Mouse (Mus musculus) cerebellum, adult (tissue): ENCODE results near the gene Mprip.
"Not testable (repeated sequence)": the region's sequence is repeated elsewhere in the genome, so short reads cannot be mapped to it uniquely, and the experiment has no call there.

Experiments used
- ATAC-seq: cut with Nextera tagmentation; 2 replicates; pipeline ENCODE4 v1.9.2; 2017; ENCODE audit warnings: mild to moderate bottlenecking, moderate library complexity, mixed read lengths; ENCODE audit not compliant: insufficient number of reproducible peaks, low FRiP score, low TSS enrichment

Gene Mprip

DNA sequence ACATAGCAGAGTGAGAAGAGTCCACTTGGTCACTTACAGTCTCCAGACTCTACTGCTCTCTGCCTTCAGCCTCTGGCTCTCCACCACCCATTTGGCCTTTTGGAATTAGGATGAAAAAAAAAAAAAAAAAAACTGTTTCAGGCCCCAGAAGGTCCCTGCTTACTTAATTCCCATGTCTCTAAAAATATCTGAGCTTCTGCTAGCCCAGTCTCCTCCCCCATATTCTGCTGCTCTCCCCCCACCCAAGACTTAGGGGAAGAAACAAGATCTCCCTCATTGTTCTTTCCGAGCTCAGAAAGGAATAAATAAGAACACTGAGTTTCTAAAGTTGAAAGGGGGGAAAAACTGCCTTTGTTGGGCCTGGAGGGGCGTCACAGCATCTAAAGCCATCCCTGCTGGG, 46.4 kb downstream of the Mprip start:
- no peak for ATAC-seq

DNA sequence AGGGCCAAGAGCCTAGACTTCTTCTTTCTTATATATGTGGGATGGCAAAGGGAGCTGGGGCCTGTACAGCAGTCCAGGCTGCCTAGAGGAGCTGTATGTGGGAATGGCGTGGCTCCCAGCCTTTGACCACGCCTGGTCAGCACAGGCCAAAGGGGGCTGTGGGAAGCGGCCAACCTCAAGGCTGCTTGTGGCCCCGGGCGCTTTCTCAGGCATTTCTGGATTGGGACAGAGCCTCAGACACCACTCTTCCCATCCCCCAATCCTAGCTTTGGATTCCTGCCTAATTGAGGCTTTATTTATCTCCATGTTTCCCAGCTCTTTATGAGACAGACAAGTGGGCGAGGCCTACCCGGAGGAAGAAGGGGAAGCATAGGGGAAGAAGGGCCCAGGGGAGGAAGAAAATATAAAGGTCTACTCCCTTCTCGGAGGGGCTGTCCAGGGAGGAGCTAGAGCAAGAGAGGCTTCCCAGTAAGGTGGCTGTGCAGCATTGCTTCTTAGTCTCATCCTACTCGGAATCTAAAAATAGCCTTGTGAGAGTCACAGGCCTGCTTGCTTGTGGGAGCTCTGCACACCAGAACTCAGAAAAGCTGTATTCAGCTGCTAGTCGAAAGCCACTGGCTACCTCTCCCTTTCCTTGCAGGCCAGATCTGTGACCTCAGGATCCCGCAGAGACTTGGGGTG, 47.0 kb downstream of the Mprip start:
- ATAC-seq = peak; percentile 75; the same call in 1 of the 2 replicates

DNA sequence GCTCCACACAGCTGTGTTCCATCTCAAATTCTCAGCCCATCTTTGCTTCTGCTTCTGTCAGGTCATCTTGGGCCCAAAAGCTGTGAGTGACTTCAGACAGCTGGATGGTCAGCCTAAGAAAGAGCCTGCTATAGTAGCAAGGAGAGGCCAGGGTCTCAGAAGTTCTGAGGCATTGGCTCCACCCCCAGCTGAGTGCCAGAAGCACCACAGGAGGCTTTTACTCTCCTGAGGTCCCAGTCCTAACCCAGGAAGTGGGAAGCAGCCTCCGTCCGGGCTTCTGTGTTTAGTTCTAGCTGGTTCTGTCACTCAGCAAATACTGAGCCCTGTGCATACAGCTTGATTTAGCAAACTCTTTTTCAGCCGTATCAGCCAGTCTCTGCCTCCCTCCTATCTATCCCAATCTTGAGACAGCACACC, 54.3 kb downstream of the Mprip start:
- no peak for ATAC-seq

DNA sequence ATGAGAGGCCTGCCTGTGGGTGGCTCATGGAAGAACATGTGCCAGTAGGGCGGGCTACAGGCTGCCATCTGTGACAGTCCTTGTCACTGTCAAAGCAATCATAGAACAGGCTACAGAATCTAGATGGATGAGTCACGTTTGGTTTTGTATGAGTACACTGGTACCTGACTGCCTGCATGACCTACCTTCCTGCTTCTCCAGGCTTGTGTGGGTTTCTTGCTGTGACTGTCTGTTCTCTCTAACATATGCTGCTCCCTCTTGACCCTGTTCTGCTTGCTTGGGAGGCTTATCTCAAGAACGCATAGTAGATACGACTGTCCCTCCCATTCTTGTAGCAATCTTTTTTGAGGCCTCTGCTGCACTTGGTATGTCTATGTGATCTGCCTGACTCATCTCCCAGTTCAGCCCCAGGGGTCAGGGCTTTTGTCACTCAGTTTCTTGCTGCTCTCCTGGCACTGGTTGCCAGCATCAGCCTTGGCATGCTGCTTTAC, 56.7 kb downstream of the Mprip start:
- ATAC-seq = no peak

DNA sequence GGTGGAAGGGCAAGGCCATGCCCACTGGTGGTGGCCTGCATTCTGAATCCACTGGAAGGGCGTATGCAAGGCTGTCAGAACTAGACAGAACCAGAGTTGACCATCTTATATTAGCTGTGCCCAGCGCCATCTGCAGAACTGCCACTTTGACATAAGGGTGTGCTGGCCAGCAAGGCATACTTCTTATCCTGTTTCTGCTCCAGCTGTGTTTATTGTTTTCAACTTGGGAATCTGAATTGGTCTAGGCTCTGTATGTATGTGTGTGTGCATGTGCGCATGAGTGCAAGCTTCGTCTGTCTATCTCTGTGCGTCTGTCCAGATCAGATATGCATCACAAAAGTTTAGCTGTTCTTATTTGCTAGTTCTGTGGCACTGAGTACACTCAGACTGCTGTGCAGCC, 58.1 kb downstream of the Mprip start:
- ATAC-seq = no peak

DNA sequence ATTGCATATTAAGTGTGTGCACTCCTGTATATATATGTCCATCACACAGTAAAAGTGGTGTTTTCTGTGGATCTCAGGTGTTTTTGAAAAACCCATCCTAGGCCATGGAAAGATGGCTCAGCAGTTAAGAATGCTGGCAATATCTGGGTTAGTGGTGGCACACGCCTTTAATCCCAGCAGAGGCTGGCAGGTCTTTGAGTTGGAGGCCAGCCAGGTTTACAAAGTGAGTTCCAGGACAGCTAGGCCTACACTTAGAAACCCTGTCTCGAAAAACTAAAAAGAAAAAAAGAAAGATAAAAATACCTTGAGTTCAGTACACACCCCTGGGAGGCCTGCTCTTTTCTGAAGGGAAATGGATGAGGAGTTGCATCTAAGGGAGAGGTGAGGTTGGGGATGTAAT, 60.3 kb downstream of the Mprip start:
- ATAC-seq = no peak

DNA sequence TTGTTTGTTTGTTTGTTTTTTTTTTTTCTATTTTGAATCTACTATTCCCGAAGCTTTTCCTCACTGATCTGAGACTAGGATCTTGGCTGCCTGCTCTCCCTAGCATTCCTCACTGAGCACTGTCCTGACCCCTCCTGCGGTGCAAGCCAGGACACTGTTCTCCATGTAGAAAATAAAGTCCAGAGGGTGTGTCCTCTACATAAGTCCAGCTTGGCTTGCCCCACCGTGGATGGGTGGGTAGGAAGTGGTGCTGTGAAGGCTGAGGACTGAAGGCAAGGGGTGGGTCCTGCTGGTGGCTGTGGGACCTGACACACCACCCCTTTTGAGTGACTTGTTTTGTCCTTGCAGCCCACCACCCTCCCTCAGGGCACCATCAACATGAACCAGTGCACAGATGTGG, 66.1 kb downstream of the Mprip start:
- ATAC-seq = no peak

DNA sequence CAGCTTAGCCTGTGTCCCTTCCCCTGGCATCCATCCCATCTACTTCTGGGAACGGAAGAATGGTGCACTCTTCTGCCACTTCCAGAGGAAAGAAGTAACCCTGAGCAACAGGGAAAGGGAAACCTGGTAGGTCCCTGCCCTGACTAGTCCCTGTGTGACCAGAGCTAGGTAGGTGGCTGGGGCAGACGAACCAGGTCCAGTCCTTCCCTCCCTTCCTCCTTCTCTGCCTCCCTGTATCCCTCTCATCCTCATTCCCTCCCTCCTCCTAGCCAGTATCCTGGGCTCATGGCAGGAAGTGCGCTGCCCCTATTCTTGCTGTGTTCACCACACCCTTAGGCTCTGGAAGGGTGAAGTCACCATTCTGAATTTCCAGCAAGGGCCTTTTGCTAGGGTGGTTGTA, 70.7 kb downstream of the Mprip start:
- no peak for ATAC-seq

DNA sequence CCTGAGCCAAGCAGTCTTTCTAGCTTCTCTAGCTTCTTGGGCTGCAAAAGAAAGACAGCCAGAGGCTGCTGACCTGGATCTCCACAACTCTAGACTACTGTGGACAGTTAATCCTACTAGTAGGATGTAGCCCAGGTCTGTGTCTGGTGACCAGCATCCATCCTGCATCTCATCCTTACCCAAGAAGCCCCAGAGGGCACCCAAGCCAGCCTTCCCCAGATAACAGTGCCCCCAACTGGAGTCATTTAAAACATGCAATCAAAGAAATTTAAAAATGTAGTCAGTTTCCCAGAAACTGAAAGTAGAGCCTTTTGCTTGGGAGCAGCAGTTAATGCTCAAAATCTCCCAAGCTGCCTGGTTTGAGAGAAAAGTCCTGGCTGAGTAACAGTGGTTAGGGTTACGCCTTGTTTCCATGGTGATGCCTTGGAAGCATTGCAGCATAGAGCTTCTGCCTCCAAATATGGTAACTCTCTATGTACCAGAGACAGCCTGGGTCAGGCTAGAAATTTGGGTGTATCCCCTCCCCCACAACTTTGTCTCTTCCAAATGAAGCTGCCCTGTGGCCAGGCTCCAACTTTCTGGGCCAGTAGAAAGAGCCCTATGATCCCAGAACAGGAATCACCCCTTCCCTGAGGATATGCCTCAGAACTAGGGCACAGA, 71.4 kb downstream of the Mprip start:
- no peak for ATAC-seq

DNA sequence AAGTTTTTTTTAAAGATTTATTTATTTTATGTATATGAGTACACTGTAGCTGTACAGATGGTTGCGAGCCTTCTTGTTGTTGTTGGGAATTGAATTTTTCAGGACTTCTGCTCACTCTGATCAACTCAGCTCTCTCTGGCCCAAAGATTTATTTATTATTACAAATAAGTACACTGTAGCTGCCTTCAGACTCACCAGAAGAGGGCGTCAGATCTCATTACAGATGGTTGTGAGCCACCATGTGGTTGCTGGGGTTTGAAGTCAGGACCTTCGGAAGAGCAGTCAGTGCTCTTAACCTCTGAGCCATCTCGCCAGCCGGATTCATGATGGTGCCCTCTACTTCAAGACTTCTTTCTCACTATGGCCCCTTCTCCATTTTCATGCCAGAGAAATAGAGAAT, 72.5 kb downstream of the Mprip start:
- ATAC-seq = not testable (repeated sequence)

DNA sequence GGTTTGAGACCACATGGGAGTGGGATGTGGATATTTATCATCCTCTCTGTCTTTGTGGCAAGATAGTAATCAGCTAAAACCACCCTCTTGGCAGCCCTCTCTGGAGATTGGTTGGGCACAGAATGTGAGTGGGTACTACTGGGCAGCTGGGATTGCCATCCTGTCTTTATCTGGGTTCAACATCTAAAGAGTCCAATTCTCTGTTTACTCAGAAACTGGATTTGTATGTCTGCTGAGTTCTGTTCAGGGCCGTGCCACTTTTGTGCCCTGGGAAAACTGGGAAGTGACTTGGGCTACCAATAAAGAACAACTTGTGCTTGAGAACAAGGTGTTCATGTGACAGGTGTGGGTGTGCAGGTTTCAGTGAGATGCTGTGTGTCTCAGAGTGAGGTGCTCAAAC, 73.2 kb downstream of the Mprip start:
- no peak for ATAC-seq

DNA sequence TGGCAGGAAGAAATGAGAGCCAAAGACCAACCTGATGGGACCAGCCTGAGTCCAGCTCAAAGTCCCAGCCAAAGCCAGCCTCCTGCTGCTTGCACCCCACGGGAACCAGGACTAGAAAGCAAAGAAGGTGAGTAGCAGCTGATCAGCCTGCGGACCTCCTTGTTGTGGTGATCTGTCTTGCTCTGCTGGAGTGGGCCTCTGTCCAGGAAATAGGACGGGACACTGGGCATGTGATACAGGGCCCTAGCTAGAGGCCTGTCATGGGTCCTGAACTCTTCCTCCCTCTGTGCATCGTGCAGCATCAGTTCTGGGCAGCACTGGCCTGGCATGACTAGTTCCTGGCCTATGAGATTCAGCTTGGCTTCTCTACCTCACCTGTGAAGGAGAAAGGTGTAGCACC, 74.8 kb downstream of the Mprip start:
- ATAC-seq = not testable (repeated sequence)

DNA sequence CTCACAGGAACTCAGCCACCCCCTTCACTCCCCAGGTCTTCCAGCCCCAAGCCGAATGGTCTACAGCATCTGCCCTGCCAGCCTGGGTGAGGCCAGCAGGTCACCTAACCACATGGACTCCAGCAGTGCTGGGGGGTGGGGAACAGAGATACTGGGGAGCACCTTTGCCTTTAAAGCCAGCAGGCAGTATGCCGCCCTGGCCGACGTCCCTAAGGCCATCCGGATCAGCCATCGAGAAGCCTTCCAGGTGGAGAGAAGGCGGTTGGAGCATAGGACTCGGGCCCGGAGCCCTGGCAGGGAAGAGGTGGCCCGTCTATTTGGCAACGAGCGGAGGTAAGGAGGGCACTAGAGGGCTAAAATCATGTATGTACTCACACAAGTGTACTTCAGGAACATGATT, 76.1 kb downstream of the Mprip start:
- ATAC-seq = no peak

DNA sequence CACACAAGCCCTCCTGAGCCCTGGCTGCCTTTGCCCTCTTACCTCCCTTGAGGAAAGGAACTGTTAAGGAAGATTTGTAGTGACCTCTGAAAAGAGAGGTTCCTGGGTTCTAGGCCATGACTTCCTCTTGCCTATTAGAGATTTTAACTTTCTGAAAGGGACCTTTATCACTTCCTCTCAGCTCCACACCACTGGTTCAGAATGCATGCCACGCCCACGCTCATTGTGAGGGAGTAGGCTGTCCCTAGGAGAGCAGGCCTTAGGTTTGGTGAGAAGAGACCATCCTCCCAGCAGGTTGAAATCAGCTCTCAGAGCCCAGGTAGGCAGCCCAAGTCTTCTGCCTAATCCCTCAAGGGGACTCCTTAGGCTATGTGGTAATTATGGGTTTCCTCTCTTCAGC, 78.9 kb downstream of the Mprip start:
- no peak for ATAC-seq

DNA sequence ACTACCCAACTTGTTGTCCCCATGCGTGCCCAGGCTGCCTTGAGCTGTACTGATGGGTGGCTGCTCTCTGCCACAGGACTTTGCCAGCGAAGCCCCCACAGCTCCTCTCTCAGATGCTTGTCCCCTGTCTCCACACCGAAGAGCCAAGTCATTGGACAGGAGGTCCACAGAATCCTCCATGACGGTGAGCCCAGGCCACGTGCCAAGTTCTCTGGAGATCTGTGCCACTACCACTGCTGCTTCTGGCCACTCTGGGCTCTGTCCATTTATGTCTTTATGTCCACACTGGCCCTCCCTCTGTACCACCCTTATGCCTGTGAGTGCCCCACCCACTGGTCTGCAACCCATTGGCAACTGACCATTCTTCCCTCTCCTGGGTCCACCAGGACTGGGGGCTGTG, 80.8 kb downstream of the Mprip start:
- no peak for ATAC-seq

DNA sequence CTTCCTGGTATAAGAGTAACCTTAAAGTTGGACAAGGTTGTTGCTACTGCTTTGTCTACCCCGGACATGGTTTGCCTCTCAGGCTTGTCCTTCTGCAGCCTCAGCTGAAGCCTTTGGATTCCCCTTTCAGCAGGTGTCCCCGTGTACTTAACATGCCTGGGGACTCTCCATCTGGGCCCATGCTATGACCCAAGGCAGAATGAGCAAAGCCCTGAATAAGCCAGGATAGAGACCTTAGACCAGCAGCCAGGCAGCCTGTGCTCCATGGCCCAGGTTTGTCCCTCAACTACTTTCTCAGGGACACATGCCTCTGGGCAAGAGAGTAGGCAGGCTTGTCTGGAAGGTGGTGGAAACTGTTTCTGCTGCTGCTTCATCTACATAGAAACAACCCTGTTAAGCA, 82.2 kb downstream of the Mprip start:
- no peak; the same call in 1 of the 2 replicates for ATAC-seq

DNA sequence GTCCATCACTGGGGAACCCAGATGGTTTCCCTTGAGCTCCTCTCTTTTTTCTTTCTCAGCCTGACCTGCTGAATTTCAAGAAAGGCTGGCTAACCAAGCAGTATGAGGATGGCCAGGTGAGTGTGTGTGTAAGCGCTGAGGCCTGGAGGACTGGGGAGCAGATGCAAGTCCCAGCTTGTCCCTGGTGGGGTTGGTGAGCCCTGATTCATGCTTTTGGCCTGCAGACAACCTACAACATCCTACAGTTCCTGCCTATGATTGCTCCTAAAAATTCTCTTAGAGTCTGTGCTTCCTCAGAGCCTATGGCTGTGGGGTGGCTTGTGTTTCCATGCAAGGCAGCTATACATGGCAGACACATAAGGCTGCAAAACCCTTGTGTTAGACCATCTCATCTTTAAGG, 82.6 kb downstream of the Mprip start:
- ATAC-seq = no peak

DNA sequence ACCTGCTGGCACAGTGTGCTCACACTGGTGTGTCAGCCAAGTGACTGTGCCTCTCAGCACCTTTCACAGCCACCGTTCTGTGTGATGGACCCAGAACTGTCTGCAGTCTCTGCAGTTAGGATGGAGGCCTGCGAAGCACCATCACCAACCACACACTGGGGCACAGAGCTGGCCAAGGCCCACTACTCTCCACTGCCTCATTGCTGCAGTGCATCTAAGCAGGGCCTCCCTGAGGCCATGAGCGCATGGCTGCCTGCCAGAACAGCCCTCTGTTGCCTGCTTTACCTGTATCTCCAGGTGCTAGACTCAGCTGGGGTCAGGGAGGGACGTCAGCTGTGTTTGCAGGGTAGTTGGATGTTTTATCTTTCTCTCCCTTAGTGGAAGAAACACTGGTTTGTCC, 83.3 kb downstream of the Mprip start:
- no peak for ATAC-seq

DNA sequence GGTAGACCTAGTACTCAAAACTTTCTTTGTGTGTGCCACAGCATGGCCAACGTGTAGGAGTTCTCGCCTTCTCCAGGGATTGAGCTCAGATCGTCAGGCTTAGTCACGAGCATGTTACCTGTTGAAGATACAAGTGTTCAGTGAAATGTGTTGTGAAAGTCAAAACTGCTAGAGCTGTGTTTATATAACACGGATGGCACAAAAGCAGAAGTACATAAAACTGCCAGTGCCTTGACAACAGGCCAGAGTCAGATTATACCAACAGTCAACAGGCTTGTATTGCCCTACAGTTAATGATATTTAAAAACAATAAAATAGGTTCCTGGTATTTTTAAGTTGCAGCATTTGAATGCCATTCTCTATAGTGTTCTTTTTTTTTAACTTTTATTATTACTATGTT, 84.7 kb downstream of the Mprip start:
- ATAC-seq = no peak

DNA sequence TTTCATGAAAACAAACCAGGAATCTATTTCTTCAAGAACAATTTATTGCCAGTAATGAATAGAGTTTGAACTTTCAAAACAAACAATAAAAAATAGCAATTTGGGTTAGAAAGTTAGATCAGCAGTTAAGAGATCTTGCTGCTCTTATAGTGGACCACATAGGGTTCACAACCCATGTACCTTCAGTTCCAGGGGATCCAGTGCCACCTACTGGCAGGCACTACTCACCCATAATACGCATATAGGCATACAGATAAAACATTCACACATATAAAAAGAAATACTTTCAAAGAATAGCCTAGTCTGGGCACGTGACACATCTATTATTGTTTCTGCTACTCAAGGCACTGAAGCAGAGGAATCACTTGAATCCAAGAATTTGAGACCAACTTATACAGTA, 85.5 kb downstream of the Mprip start:
- ATAC-seq = no peak

DNA sequence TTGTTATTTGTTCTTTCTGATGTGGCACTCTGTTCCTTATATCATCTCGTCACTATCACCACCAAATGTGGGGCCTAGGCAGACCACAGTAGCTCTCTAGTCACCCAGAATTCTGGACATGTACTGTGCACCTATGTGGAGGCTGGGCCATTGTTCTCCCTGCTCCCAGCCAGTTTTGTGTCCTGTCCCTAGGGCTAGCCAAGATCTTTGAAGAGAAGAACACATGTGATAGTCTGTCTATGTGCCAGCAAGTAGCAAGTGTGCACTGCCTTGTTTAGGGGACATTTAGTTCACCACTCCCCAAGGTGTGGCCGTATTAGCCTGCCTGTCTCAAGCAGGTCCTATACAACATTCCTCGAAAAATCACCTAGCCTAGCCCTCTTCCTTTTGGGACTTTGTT, 87.9 kb downstream of the Mprip start:
- ATAC-seq = no peak

DNA sequence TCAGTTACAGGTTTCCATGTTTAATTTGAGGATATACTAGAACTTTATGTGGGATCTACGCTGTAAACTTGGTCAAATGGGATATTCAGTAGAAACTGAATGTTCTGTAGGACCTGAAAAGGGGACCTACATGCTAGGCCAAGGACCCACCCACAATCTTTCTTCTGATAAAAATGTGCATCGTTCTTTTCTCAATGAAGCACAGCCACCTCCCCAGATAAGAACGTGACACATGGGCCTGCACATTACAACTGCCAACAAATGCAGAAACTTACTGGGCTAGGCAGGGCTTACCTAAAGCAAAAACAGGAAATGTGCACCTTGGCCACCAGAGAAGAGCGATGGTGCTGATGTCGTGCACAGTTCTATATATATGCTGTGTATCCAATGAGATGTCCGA, 93.4 kb downstream of the Mprip start:
- no peak for ATAC-seq
